Mouse (Mus musculus): Measurements from ENCODE around the gene Trp53.

- TF ChIP-seq POLR2A (IDR thresholded peaks at IDR 0.05; ENCODE audit: low read depth, low read length) (no peak), CTCF (conservative IDR thresholded peaks at IDR 0.05 in 1 of 2, IDR thresholded peaks at IDR 0.05 in 1 of 2; ENCODE audit: low read depth in 2 of 2, low read length in 2 of 2) (no peak), MAX (IDR thresholded peaks at IDR 0.05; ENCODE audit: low read length) (no peak), JUND (conservative IDR thresholded peaks at IDR 0.05; ENCODE audit: low read depth, low read length) (no peak), EP300 (IDR thresholded peaks at IDR 0.05; ENCODE audit: low read length) (no peak), NRF1 (IDR thresholded peaks at IDR 0.05; ENCODE audit: low read depth, low read length) (no peak), ETS1 (conservative IDR thresholded peaks at IDR 0.05; ENCODE audit: low read depth, low read length) (no peak), ZC3H11A (IDR thresholded peaks at IDR 0.05; ENCODE audit: low read depth, low read length) (no peak)
These were observed 3.8 kb downstream of the Trp53 start for GRCm38 (mm10) chr11:69584008-69584407.
